Mouse (Mus musculus): ENCODE data around the gene Pou3f1. TPM values are rescaled to one million over a fixed set of nuclear protein-coding genes. Genes with fewer than 3 reads are reported as not detected.
"Not testable (repeated sequence)": the region's sequence is repeated elsewhere in the genome, so short reads cannot be mapped to it uniquely, and the experiment has no call there.

The Pou3f1 gene
- polyA plus RNA-seq, 1 experiment from 2014 or later, result 0.10 TPM

DNA sequence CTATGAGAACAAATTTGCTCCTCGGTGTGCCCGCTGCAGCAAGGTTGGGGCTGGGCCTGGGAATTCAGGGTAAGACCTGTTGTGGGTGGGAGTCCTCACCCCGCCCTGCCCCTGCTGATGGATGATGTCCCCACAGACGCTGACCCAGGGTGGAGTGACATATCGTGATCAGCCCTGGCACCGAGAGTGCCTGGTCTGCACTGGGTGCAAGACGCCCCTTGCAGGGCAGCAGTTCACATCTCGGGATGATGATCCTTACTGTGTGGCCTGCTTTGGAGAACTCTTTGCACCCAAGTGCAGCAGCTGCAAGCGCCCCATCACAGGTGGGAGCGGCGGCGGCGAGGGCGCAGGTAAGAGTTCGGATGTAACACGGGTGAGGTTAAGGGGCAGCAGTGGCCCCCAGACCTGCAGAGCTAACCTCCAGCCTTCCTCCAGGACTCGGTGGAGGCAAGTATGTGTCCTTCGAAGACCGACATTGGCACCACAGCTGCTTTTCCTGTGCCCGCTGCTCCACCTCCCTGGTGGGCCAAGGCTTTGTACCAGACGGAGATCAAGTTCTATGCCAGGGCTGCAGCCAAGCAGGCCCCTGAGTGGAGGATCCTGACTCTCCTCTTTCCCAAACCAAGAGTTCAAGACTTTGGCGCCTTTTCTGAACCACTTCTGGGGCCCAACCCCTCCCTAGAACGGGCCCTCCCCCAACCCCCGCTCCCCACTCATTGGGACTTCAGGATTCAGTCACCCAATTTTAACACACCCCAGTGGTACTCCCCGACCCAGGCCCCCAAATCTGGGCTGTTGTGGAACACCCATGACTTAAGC is 51.0 kb downstream of the Pou3f1 start:
- ATAC-seq (ENCODE audit: insufficient number of reproducible peaks, insufficient read depth, low FRiP score, low read depth); H3K4me2 ChIP-seq (replicated peaks; ENCODE audit: low read depth, low read length); H3K36me3 ChIP-seq (ENCODE audit: control insufficient read depth, insufficient read depth, low read length); H3K4me3 ChIP-seq (ENCODE audit: low read depth, low read length); H3K9ac ChIP-seq (replicated peaks; ENCODE audit: low read depth, low read length); H3K27me3 ChIP-seq (ENCODE audit: control insufficient read depth, insufficient read depth, low read length); H3K9me3 ChIP-seq (ENCODE audit: control insufficient read depth, low read depth, low read length): not testable (repeated sequence)
- WGBS, result 89% methylated on average over 25 of the region's 25 CpGs
- Histone ChIP-seq H3K4me1 (ENCODE audit: control insufficient read depth, insufficient read depth, low read length) (peaks cover 45% of the 10 kb centered on the region), H3K27ac (ENCODE audit: low read length) (peak overlapping the region; percentile 90; the same call in 1 of the 2 replicates)

DNA sequence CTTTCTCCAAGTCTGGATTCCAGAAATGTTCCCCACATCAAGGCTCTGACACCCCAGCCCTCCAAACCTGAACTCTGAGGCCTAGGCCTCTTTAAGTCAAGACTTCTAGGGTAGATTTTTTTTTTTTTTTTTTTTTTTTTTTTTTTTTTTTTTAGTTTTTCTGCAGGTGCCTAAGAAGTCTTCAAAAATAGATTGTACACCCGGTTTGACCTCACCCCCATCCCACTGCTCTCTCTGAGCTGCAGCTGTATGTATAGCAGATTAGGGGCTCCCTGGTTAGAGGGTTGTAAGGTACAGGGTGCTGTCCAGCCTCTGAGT is 51.6 kb downstream of the Pou3f1 start:
- Histone ChIP-seq H3K4me2 (replicated peaks; ENCODE audit: low read depth, low read length) (peak overlapping the region; percentile 37), H3K4me3 (ENCODE audit: low read depth, low read length) (peak overlapping the region; percentile 10; the same call in 1 of the 2 replicates), H3K4me1 (ENCODE audit: control insufficient read depth, insufficient read depth, low read length) (peaks cover 43% of the 10 kb centered on the region), H3K27ac (ENCODE audit: low read length) (peak overlapping the region; percentile 90)
- H3K27me3 ChIP-seq (ENCODE audit: control insufficient read depth, insufficient read depth, low read length); ATAC-seq (ENCODE audit: insufficient number of reproducible peaks, insufficient read depth, low FRiP score, low read depth); H3K9me3 ChIP-seq (ENCODE audit: control insufficient read depth, low read depth, low read length); H3K36me3 ChIP-seq (ENCODE audit: control insufficient read depth, insufficient read depth, low read length); H3K9ac ChIP-seq (replicated peaks; ENCODE audit: low read depth, low read length): not testable (repeated sequence)
- 6% methylated on average over 1 of the region's 1 CpGs for WGBS

DNA sequence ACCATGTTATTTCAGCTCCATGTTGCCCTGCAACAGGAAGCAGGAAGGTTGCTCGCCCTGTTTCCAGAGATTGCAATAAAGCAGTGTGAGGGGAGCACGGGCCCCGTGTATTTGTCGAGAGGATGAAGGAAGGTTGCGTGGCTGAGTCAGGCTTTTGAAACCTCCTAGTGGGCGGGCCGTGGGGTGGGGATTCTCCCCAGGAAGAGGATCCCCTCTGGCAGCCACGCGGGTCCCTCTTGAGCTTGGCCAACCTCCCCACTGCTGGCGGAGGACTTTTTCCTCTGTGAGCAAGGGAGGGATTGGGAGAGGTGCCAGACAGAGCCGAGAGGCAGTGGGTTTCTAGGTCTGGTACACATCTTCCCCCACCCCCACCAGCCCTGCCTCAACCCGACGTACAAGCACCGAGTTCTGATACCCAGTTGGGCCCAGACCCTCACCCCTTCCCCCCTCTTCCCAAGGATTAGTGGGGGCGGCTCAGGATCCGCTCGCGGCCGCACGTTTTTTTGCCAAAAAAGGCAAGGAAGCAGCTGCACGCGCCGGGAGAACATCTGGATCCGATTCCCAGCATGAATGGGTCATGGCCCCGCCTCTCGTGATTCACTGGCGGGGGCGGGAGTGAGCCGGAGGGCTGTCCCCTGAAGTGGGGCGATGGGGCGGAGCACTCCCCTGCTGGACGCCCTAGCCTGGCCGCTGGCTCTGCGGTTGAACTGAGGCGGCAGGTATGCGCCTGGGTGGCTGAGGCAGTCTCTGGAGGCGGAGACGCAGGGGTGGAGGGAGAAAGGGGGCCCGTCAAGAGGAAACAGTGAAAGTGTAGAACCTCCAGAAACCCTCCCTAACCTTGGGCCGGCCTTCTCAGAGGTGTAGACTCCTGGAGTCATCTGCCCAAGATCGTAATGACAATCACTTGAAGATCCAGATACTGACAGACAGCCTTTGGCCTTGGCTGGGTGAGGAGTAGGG is 52.2 kb downstream of the Pou3f1 start:
- Histone ChIP-seq H3K27ac (ENCODE audit: low read length) (peak overlapping the region; percentile 90), H3K9me3 (ENCODE audit: control insufficient read depth, low read depth, low read length) (no peaks in the 10 kb centered on the region), H3K36me3 (ENCODE audit: control insufficient read depth, insufficient read depth, low read length) (no peaks in the 10 kb centered on the region; the same call in 1 of the 2 replicates), H3K4me3 (ENCODE audit: low read depth, low read length) (peak overlapping the region; percentile 10), H3K4me1 (ENCODE audit: control insufficient read depth, insufficient read depth, low read length) (peaks cover 37% of the 10 kb centered on the region), H3K27me3 (ENCODE audit: control insufficient read depth, insufficient read depth, low read length) (no peaks in the 10 kb centered on the region), H3K4me2 (replicated peaks; ENCODE audit: low read depth, low read length) (peak overlapping the region; percentile 37), H3K9ac (replicated peaks; ENCODE audit: low read depth, low read length) (no peak overlapping the region)
- WGBS, result 1% methylated on average over 41 of the region's 41 CpGs
- peak; percentile 90 for ATAC-seq (ENCODE audit: insufficient number of reproducible peaks, insufficient read depth, low FRiP score, low read depth)

DNA sequence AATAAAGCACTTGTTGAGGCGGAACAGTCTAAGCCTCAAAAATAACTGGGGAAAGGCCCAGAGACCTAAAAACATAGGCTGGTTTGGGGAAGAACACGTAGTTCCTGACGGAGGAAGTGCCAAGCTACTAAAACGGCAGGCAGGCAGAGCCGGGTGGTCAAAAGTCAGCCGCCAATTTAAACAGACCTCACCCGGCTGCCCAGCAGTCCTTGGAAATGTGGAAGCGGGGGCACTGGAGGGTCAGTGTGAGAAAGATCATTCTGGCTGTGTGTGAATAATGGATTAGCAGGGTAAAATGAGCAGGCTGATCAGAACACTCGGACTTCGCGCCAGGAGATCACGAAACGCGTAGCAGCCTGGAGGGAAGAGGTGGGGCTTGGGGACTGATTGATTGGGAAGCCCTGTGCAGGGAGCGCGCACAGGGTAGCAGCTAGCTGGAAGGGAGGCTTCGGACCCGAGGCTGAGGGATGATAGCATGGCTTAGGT is 53.4 kb downstream of the Pou3f1 start:
- WGBS, result 2% methylated on average over 18 of the region's 18 CpGs
- peaks cover 25% of the 10 kb centered on the region for H3K4me1 ChIP-seq (ENCODE audit: control insufficient read depth, insufficient read depth, low read length)
- H3K9me3 ChIP-seq (ENCODE audit: control insufficient read depth, low read depth, low read length), result no peaks in the 10 kb centered on the region
- ATAC-seq (ENCODE audit: insufficient number of reproducible peaks, insufficient read depth, low FRiP score, low read depth), result no peak
- H3K4me3 ChIP-seq (ENCODE audit: low read depth, low read length), result peak overlapping the region; percentile 8; the same call in 1 of the 2 replicates
- peak overlapping the region; percentile 37 for H3K4me2 ChIP-seq (replicated peaks; ENCODE audit: low read depth, low read length)
- H3K27ac ChIP-seq (ENCODE audit: low read length), result peak overlapping the region; percentile 90
- H3K9ac ChIP-seq (replicated peaks; ENCODE audit: low read depth, low read length), result no peak overlapping the region
- no peaks in the 10 kb centered on the region for H3K27me3 ChIP-seq (ENCODE audit: control insufficient read depth, insufficient read depth, low read length)
- H3K36me3 ChIP-seq (ENCODE audit: control insufficient read depth, insufficient read depth, low read length), result no peaks in the 10 kb centered on the region; the same call in 1 of the 2 replicates

Other genes starting within 250 kb of the Pou3f1 start
- gene 3100002H09Rik, start 46.0 kb upstream of the Pou3f1 start, polyA plus RNA-seq (2014; fragmentation: Nextera tagmentation; extraction: Ambion mirVana), result 0.29 TPM in 1 of 2 replicates, not detected in the other
- gene Utp11, start 36.8 kb downstream of the Pou3f1 start, polyA plus RNA-seq (2014; fragmentation: Nextera tagmentation; extraction: Ambion mirVana), result 73.9 and 74.2 TPM in 2 replicates
- gene Fhl3, start 43.9 kb downstream of the Pou3f1 start, polyA plus RNA-seq (2014; fragmentation: Nextera tagmentation; extraction: Ambion mirVana), result 19.5 and 20.4 TPM in 2 replicates
- 145 and 150 TPM in 2 replicates for gene Sf3a3, start 58.0 kb downstream of the Pou3f1 start, polyA plus RNA-seq (2014; fragmentation: Nextera tagmentation; extraction: Ambion mirVana)
- 27.4 and 31.1 TPM in 2 replicates for gene Inpp5b, start 85.0 kb downstream of the Pou3f1 start, polyA plus RNA-seq (2014; fragmentation: Nextera tagmentation; extraction: Ambion mirVana)
- 12.9 and 14.1 TPM in 2 replicates for gene Mtf1, start 145.3 kb downstream of the Pou3f1 start, polyA plus RNA-seq (2014; fragmentation: Nextera tagmentation; extraction: Ambion mirVana)
- 31.6 and 39.6 TPM in 2 replicates for gene Yrdc, start 193.9 kb downstream of the Pou3f1 start, polyA plus RNA-seq (2014; fragmentation: Nextera tagmentation; extraction: Ambion mirVana)
- 60.1 and 69.1 TPM in 2 replicates for gene 1110065P20Rik, start 194.4 kb downstream of the Pou3f1 start, polyA plus RNA-seq (2014; fragmentation: Nextera tagmentation; extraction: Ambion mirVana)
- gene Maneal, start 205.4 kb downstream of the Pou3f1 start, polyA plus RNA-seq (2014; fragmentation: Nextera tagmentation; extraction: Ambion mirVana), result 1.6 and 1.7 TPM in 2 replicates
- gene Epha10, start 224.1 kb downstream of the Pou3f1 start, polyA plus RNA-seq (2014; fragmentation: Nextera tagmentation; extraction: Ambion mirVana), result 0.21 and 0.56 TPM in 2 replicates

Measured in stomach, embryonic 14.5 days (tissue).